Mouse (Mus musculus) CD8-positive naive resting alpha-beta T cell, adult 57 days (primary cell): Measurements from ENCODE around the gene Smoc1. TPM values are rescaled to one million over a fixed set of nuclear protein-coding genes. Genes with fewer than 3 reads are reported as not detected.

Experiments used
- total RNA-seq: library from RNA; stranded (reverse); gene quantifications from one replicate; pipeline ENCODE4 v1.2.4, GENCODE M21; 2023

The Smoc1 gene
- 0.28 TPM for total RNA-seq

DNA sequence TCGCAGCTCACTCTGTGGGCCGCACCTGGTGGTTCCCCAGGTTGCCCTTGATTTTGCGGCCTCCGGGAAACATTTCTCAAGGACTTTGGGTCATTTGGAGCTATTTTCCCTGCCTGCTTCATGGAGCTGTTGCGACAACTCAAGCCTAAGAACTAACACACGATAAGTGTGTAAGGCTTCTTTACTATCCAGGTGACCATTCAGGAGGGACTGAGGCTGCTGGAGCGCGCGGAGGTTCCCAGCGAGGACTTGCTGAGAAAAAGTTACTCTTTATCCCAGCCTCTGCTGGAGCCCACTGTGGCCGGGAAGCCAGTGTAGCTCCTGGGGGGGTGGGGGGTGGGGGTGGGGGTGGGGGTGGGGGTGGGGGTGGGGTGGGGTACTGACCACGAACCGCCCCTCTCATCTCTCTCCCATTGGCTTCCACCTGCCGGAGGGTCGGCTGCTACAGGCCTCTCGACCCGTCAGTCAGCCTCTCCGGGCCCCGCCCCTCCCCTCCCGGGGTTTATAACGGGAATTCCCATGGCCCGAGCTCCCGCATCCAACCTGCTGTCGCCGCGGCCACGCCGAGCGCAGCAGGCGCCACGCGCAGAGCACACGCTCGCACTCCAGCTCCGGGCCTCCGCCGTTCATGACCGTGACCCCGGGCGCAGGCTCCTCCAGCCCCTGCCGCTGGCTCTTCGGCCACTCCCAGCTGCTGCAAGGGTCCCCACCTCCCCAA is at the start of gene Smoc1:
TSS of gene Smoc1 (plus strand) at position 532 of the 718 bp plus-strand sequence.

Other genes with a start within 250 kb of the Smoc1 start
- gene Susd6, start 236.3 kb upstream of the Smoc1 start, total RNA-seq: 112 TPM
- gene Srsf5, start 81.3 kb upstream of the Smoc1 start, total RNA-seq: 1,152 TPM
- not detected for gene Slc10a1, start 58.1 kb upstream of the Smoc1 start, total RNA-seq